Mouse (Mus musculus) left cerebral cortex, postnatal 25 days (tissue): Measurements from ENCODE around the gene Btbd3. TPM values are rescaled to one million over a fixed set of nuclear protein-coding genes. Genes with fewer than 3 reads are reported as not detected.

Experiments used
- DNase-seq, 2 experiments: peaks; one replicate each; pipeline ENCODE4 v3.0.0; 2022; ENCODE audit warnings: low spot score in 2 of 2, mixed read lengths in 1 of 2
- intact Hi-C: fragments of 180-260 bp; cut with DNase I; formaldehyde crosslinking; loops from one replicate; pipeline ENCODE4 v1.15.1; 2025
- total RNA-seq, 2 experiments: library from RNA; stranded (reverse); gene quantifications; 2 replicates each; pipeline ENCODE4 v1.2.3; 2021

The Btbd3 gene
- total RNA-seq, result 100 to 1,000 TPM; 137 to 144 TPM

GRCm38 (mm10) chr2:138256411-138256810 is at the start of gene Btbd3:
Gene Btbd3 (plus strand): TSS chr2:138256565.
- intact Hi-C loops, result loop anchor here (2.0 to 5.0 kb wide), 2 partner anchors 22 to 224 kb away; no protein-coding TSS in a partner anchor

GRCm38 (mm10) chr2:138215561-138215960 is 40.8 kb upstream of the Btbd3 start:
- DNase-seq, result no peak
- intact Hi-C loops, result no loop called here

More at GRCm38 (mm10) chr2:138256411-138256810, at the start of gene Btbd3:
- DNase-seq, result peak; percentile 92 to 96

GRCm38 (mm10) chr2:138220269-138220668 is 36.1 kb upstream of the Btbd3 start:
- intact Hi-C loops, result no loop called here
- DNase-seq, result peak; percentile 10 to 65

GRCm38 (mm10) chr2:138232247-138232646 is 24.1 kb upstream of the Btbd3 start:
- no peak for DNase-seq
- intact Hi-C loops, result no loop called here

- no peak for DNase-seq
- intact Hi-C loops, result no loop called here
Observed at GRCm38 (mm10) chr2:138236149-138236548, 20.2 kb upstream of the Btbd3 start.

GRCm38 (mm10) chr2:138242452-138242851 is 13.9 kb upstream of the Btbd3 start:
- no peak for DNase-seq
- intact Hi-C loops, result no loop called here

- peak; percentile 40 to 63 for DNase-seq
- intact Hi-C loops, result no loop called here
Observed at GRCm38 (mm10) chr2:138245631-138246289, 10.6 kb upstream of the Btbd3 start.

- DNase-seq, result no peak
- intact Hi-C loops, result no loop called here
Observed at GRCm38 (mm10) chr2:138247986-138248385, 8.4 kb upstream of the Btbd3 start.

- DNase-seq, result peak in 1 of 2 experiments; percentile 31
- intact Hi-C loops, result loop anchor here (2.0 to 5.0 kb wide), 2 partner anchors 22 to 225 kb away; no protein-coding TSS in a partner anchor
Observed at GRCm38 (mm10) chr2:138256851-138257471, 596 bp downstream of the Btbd3 start.

GRCm38 (mm10) chr2:138257692-138258315 is 1.4 kb downstream of the Btbd3 start:
- intact Hi-C loops, result loop anchor here (2.0 to 5.0 kb wide), 2 partner anchors 21 to 226 kb away; no protein-coding TSS in a partner anchor

GRCm38 (mm10) chr2:138261140-138261539 is 4.8 kb downstream of the Btbd3 start:
- intact Hi-C loops, result no loop called here

More at GRCm38 (mm10) chr2:138257692-138258315, 1.4 kb downstream of the Btbd3 start:
- DNase-seq, result peak; percentile 39 to 63

GRCm38 (mm10) chr2:138262885-138263284 is 6.5 kb downstream of the Btbd3 start:
- intact Hi-C loops, result no loop called here
- no peak for DNase-seq

More at GRCm38 (mm10) chr2:138261140-138261539, 4.8 kb downstream of the Btbd3 start:
- DNase-seq, result no peak

- DNase-seq, result no peak
- intact Hi-C loops, result no loop called here
Observed at GRCm38 (mm10) chr2:138265356-138266005, 9.1 kb downstream of the Btbd3 start.

- DNase-seq, result no peak
- intact Hi-C loops, result no loop called here
Observed at GRCm38 (mm10) chr2:138266679-138267078, 10.3 kb downstream of the Btbd3 start.

- intact Hi-C loops, result no loop called here
- no peak for DNase-seq
Observed at GRCm38 (mm10) chr2:138267852-138268513, 11.6 kb downstream of the Btbd3 start.

- no peak for DNase-seq
- intact Hi-C loops, result no loop called here
Observed at GRCm38 (mm10) chr2:138269330-138269729, 13.0 kb downstream of the Btbd3 start.

GRCm38 (mm10) chr2:138273404-138274073 is 17.2 kb downstream of the Btbd3 start:
- DNase-seq, result no peak
- intact Hi-C loops, result no loop called here

GRCm38 (mm10) chr2:138274086-138274485 is 17.7 kb downstream of the Btbd3 start:
- intact Hi-C loops, result no loop called here
- no peak for DNase-seq
